Mouse (Mus musculus): ENCODE measurements around the gene Glyctk.
"Not testable (repeated sequence)": the region's sequence is repeated elsewhere in the genome, so short reads cannot be mapped to it uniquely, and the experiment has no call there.

Gene Glyctk

GRCm38 (mm10) chr9:106175552-106176200 is 17.7 kb upstream of the Glyctk start:
- no peak for DNase-seq

DNA sequence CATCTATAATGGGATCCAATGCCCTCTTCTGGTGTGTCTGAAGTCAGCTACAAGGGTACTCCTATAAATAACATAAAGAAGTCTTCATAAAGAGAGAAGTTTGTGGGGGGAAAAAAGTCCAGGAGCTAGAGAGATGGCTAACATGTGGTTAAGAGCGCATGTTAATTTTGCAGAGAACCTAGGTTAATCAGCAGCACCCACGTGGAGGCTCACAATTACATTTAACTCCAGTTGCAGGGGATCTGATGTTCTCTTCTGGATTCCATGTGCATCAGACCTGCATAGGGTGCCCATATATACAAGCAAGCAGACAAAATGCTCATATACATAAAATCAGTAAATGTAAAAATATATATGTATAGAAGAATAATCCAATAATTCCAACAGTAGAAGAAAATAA is 15.4 kb upstream of the Glyctk start:
- no peak for DNase-seq

GRCm38 (mm10) chr9:106172527-106172926 is 14.6 kb upstream of the Glyctk start:
- DNase-seq = no peak

- peak; percentile 76 for DNase-seq
Measured at GRCm38 (mm10) chr9:106171346-106172158, 13.6 kb upstream of the Glyctk start.

DNA sequence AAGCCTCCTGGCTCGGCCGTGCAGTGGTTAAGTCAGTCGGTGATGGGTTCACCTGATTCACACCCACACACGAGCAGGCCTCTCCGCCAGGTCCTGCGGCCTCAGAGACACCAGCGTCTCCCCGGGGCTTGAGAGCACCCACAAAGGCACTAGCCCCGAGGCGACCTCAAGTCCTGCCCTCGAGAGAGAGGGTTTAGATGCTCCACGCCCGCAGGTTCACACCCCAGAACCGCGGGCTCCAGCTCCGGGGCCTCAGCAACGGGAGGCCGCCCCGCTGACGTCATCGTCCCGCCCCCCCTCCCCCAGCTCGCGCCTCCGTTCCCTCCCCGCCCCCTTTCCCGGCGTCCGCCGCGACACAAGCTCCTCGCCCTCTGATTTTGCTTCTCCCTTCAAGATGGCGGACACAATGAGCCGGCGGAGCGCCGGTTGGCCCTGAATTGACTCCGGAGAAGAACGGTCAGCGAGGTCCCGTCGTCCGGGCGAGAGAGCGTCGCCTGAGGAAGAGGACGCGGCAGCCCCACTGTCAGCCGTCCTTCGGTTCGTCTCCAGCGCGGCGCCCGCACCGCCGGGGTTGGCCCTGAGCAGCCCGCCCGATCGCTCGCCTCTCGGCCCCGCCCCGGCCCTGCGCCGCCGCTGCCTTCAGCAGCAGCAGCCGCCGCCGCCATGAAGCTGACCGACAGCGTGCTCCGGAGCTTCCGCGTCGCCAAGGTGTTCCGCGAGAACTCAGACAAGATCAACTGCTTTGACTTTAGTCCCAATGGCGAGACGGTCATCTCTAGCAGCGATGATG is 12.8 kb upstream of the Glyctk start, which contains the start of gene Wdr82:
TSS of gene Wdr82 (plus strand) at position 373 of the 790 bp plus-strand sequence.
- peak; percentile 88 for DNase-seq

DNA sequence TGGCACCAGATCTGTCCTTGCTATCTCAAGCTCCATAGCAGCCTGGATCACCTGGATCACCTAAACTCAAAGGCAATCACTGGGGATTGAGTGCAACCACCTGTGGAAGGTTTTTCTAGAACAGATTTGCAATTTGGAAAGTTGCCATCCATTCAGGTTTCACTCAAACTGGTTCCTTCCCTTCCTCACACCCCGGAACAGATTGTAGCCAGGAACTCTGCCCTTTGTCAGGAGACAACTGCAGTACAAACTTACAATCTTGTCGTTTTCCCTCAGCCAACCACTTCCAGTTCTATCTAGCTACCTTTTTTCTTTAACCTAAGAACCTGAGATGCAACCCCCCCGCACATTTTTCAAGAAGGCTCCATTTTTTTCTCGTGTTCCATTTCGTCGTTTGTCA is 12.0 kb upstream of the Glyctk start:
- DNase-seq = no peak

DNA sequence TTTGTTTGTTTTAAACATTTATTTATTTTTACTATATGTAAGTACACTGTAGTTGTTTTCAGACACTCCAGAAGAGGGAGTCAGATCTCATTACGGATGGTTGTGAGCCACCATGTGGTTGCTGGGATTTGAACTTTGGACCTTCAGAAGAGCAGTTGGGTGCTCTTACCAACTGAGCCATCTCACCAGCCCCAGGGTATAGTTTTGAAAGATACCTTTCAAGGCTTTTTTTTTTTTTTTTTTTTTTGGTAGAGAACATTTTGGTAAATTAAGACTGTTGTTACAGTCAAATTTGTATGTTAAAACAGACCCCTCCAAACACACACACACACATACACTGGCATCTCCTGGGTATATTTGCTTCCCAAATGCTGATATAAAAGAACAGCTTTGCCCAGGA is 11.1 kb upstream of the Glyctk start:
- DNase-seq = not testable (repeated sequence)

DNA sequence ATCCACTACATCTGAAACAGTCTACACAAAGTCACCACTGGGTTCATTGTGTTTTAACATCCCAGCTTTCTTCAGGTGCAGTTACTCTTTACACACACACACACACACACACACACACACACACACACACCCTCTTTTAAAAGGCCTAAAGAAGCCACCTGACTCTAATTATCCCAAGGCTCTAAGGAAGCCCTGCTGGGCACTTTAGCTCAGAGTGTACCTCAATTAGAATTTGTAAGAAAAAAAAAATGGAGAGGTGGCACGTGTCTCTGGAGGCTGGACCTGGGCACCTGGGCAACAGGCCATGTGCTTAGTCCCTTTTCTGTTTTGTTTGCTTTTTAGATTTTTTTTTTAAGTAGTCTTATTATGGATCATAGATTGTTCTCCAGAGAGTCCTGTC is 9.8 kb upstream of the Glyctk start:
- no peak for DNase-seq

DNA sequence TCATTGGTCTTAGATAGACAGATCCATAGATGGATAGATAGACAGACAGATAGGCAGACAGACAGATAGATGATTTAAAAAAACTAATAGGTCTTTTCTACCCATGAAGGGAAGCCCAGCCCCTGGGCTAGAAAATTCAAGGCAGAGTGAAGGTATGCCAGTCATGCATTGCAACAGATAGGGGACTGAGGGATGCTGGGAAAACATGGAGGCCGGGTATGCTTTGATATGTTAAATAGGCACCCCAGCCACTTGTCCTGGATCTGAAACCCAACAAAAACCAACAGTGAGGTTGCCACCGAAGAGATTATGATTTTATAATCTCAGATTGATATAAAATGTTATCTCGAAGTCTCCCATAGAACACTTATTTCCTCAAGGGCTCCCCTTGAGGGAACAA is 9.3 kb upstream of the Glyctk start:
- no peak for DNase-seq

GRCm38 (mm10) chr9:106166709-106167108 is 8.8 kb upstream of the Glyctk start:
- DNase-seq = no peak

GRCm38 (mm10) chr9:106160426-106160825 is 2.5 kb upstream of the Glyctk start:
- DNase-seq = no peak

DNA sequence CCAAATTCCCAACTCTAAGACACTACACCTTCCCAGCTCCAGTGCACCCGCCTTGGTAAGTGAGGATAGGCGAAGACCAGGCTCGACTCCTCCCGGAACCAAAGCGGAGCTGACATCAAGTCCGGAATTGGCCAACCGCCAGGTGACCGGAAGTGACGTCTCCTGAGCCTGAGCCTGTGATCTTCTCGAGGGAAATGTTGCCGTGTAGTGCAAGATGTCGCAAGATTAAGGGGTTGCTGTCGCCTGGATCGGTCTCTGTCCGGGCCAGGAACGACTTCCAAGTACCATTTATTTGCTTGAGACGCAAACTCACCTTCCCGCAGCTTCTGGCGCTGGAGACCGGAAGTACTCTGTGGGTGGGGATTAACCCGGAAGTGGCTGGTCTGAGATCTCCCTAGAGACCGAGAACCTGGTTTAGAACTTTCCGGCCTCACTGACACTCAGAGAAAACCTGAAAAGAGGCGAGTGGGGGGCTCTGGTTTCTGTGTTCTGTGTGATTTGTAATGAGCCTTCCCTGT is 1.9 kb upstream of the Glyctk start:
- peak; percentile 98 for DNase-seq

DNA sequence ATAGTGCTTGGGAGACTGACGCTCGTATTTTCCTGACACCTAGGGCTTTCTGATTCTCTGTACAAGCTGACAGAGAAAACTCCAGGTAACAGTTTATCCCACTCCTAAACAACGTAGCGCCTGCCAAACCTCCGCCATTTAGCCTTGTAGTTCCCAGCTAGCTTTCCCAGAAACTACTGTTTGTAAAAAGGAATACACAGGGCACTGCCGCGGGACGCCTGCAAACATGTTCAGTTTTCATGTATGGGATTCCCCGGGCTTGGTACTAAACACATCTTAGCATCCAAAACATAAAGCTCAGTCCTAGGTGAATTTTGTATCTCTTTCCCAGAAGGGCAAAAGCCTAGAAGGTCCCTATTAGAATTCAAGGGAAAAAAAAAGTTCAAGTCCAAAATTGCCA is 1.3 kb upstream of the Glyctk start:
- DNase-seq = no peak

DNA sequence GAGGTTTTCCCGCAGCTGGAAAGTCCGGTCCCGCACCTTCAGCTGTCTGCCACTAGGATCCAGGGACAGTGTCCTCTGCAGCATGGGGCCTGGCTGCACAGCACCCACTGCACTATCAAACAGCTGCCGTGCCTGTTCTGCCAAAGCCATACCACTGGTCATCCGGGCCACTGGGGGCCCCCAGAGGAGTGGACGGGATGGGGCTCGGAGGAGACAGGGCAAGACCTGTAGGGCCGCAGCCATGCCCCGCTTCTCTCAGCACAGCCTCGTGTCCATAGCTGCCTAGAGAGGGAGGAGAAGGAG is 364 bp downstream of the Glyctk start:
- DNase-seq = no peak

DNA sequence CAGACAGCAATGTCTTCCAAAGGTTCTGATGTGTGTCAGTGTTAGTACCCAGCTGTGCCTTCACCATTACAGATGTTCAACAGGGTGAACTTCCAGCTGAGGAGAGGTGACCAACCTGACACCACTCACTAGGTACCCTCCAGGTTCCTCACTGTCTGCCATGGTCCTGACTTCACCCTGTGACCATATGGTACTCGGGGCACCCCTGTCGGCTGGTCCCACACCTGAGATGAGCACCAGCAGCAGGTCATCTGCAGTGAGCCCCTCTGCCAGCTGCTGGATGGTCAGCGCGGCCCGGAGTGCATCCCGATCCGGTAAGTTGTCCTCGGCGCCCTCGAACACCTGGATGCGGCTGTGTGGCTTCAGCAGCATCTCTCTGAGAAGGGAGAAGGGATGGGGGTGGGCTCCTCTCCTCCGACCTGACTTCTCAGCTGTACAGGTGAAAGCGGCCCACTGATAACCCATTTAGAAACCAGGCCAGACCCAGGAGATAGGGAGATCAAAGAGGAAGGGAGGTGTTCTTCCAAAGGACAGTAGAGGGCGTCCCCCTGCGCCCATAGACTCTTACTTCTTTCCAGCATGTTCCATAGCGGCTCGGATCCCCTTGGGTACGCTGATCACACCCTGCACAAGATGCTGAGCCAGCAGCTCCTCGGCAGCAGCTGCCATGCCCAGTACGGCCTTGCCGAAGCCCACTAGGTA is 866 bp downstream of the Glyctk start:
- DNase-seq = no peak

- peak; percentile 65 for DNase-seq
Measured at GRCm38 (mm10) chr9:106156419-106156818, 1.5 kb downstream of the Glyctk start.

DNA sequence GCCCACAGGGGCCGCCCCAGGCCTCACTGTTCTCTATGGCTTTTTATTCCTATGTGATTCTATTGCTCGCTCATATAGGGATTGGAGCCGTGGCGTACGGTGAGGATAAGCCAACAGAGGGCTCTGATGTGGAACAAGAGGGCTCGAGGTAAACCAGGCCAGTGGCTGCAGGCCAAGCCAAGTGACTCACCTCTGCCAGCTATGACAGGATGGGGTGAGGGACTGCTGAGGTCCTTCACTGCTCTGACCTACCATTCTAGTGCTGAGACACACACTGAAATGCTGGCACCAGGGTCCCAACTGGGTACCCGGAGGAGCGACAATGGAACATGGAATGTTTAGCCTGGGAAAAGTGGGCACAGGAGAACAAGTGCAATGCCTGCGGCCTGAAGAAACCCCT is 3.8 kb downstream of the Glyctk start:
- no peak for DNase-seq

- DNase-seq = no peak
Measured at GRCm38 (mm10) chr9:106149399-106149754, 8.6 kb downstream of the Glyctk start.

DNA sequence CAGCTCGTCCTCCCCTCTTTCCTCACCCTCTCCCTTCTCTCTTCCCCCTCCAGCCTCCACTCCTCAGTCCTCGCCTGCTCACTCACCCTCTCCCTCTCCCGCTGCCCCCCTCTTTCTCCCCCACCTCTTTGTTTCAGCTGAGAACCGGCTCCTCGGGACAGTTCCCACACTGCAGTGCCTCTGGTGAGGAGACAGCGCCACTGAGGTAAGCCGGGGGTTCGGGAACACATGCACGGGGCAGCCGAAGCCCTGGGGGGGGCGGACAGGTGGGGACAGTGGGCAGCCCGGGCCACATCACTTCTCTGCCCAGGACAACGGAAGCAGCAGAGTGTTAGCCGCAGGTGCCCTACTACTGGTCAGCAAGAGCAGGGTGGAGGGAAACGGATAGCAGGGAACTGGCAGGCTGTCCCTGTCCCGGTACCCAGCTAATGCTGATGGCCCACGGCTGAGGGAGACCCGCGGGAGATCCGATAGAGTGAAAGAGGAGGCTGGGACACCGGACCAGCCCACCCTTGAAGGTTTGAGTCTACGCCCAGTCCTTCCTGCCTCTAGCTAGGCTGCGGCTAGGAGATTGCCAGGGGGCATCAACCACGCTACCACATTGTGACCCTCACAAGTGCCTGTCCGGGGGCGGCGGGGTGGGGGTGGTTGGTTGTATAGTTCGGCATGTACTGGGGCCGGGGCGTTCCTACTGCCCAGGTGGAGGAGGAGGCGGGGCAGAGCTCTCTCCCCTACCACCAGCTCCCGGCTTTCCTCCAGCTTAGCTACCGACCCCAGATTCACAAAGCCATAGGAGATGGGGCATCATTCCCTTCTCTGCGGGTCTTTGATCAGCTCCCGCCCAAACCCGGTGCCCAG is 9.2 kb downstream of the Glyctk start:
- peak; percentile 52 for DNase-seq

DNA sequence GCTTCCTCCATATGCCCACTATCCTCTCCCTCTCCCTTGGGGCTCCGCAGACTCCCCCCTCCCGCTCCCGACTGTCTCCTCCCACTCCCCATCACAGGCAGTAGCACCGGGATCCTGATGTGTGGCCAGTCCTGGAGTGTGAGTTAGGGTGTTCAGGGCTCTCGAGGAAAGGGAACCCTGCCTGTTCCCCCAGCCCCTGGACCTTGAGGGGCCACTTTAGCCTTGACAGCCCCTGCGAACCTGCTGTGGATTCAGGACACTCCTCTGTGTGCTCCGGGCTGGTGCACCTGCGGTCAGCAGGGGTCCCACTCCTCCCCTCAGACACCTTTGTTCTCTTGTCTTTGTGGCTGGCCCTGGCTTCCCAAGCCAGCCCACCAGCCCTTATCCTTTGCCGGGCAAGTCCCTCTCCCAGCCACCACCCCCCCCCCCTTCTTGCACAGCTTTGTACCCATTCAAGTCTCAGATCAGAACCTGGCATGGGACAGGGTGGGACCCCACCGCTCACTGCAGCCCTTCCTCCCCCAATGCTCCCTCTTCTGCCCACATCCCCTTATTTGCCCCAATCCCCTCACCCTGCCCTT is 10.0 kb downstream of the Glyctk start:
- DNase-seq = no peak

DNA sequence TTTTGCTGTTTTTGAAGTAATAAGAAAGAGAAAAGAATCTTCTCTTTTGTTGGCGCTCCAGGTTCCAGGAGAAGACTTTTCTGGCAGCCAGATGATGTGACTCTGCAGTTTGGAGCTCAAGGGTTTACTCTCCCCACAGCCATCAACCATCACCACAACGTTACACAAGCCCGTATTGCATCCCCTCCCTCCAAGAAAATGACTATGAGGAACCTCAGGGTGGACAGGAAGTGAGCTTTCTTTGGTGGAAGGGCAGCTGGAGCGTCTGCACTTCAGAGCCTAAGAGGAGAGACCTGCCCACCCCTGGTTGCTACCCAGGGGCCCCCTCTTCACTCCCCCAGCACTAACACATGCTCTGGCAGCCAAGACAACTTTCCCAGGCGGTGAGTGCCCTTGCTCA is 10.7 kb downstream of the Glyctk start:
- DNase-seq = no peak

DNA sequence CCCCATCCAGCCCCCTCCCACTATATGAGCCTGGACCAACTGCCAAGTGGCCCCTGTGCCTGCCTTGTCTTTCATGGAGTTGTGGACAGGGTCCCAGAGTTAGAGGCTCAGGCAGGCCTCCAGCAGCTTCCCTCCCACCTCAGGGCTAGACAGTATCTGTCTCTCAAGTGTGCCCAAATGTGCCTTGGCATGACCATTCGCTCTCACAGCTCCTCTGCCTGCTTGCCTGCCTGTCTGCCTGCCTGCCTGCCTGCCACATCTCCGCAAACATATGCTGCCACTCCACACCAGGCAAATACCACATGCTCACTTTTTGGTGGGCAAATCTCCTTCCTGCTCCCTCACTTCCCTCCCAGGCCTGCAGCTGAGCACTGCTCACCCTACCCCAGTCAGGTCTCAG is 12.4 kb downstream of the Glyctk start:
- DNase-seq = peak; percentile 26

All from right cerebral cortex, postnatal 4 days (tissue).